9 mouse cellular contexts compared by ENCODE assay signal in genomic region chr2:181219538-181220216, GRCm38 (mm10). TPM values are rescaled to one million over a fixed set of nuclear protein-coding genes. Genes with fewer than 3 reads are reported as not detected.
DNase-seq lines count a peak whose midpoint lies in the region; TF ChIP-seq lines count a peak whose summit lies in the region.
"Had no signal": no experiment of that assay in that cellular context is flagged by ENCODE, and none has a peak within 500 bp of the region (broad histone marks: within the 10 kb centered on the region; RNA-seq: fewer than 3 reads in every experiment).

Gene Fndc11, plus strand, starts transcription at chr2:181220013.

- H3K79me2 ChIP-seq in heart, adult 2 months (replicated peaks; ENCODE audit: control insufficient read depth, insufficient read depth, low read length) = no peaks in the 10 kb centered on the region

- H3K27me3 ChIP-seq in embryonic facial prominence, embryonic 10.5 days (replicated peaks; ENCODE audit: low read depth, poor library complexity, severe bottlenecking) = peaks cover 14% of the 10 kb centered on the region
- no peaks in the 10 kb centered on the region for H3K27me3 ChIP-seq in heart, adult 2 months (ENCODE audit: control insufficient read depth, insufficient read depth, low read length)

- no peak within 1 kb of the TSS for H3K9ac ChIP-seq in heart, adult 2 months (ENCODE audit: low read depth, low read length)

- no peaks in the 10 kb centered on the region for H3K9me3 ChIP-seq in embryonic facial prominence, embryonic 10.5 days

- TF ChIP-seq CTCF in heart, adult 2 months (IDR thresholded peaks at IDR 0.05) = peak; percentile 45

- intact Hi-C loops in heart, adult 2 months (cut with DNase I) = loop anchor here (2.0 kb wide), 1 partner anchor 31 kb away; no protein-coding TSS in a partner anchor
- intact Hi-C loops in left cerebral cortex, postnatal 36 days (cut with DNase I) = no loop called here

- DNase-seq in adrenal gland, adult 8-10 months = peak; percentile 74
- peak; percentile 88 for DNase-seq in embryonic facial prominence, embryonic 10.5 days (ENCODE audit: low spot score)
- peak; percentile 79 to 89 for DNase-seq in heart, adult 2 months
- DNase-seq in kidney, adult 11 months = peak; percentile 86
- DNase-seq in left cerebral cortex, postnatal 36 days (ENCODE audit: low spot score in 2 of 2) = peak; percentile 28 to 49
- DNase-seq in mesoderm, embryonic 11.5 days (ENCODE audit: low read depth, low spot score) = peak; percentile 85
- DNase-seq in right cerebral cortex, postnatal 4 days = peak; percentile 53
- DNase-seq in yolk sac, embryonic 10.5 days (ENCODE audit: low spot score) = peak; percentile 73

- no peaks in the 10 kb centered on the region for H3K36me3 ChIP-seq in embryonic facial prominence, embryonic 10.5 days (replicated peaks)
- no peaks in the 10 kb centered on the region for H3K36me3 ChIP-seq in heart, adult 2 months (ENCODE audit: control insufficient read depth, insufficient read depth, low read length)

- H3K27ac ChIP-seq in embryonic facial prominence, embryonic 10.5 days (replicated peaks) = peak within 1 kb of the TSS; percentile 40
- H3K27ac ChIP-seq in heart, adult 2 months = peak within 1 kb of the TSS; percentile 69
- H3K27ac ChIP-seq: macrophage had no signal

- H3K4me3 ChIP-seq in embryonic facial prominence, embryonic 10.5 days = peak within 1 kb of the TSS; percentile 55
- peak within 1 kb of the TSS; percentile 43 for H3K4me3 ChIP-seq in heart, adult 2 months

- TF ChIP-seq EP300 in heart, adult 2 months (IDR thresholded peaks at IDR 0.05; ENCODE audit: insufficient read depth, low read depth, low read length) = 0 out of 2 replicates have a peak, but pooled peaks have one; percentile 8

- peaks cover 23% of the 10 kb centered on the region for H3K4me1 ChIP-seq in embryonic facial prominence, embryonic 10.5 days
- peaks cover 4% of the 10 kb centered on the region for H3K4me1 ChIP-seq in heart, adult 2 months (ENCODE audit: control insufficient read depth, insufficient read depth, low read length)

- no peak for TF ChIP-seq POLR2A in heart, adult 2 months (IDR thresholded peaks at IDR 0.05; ENCODE audit: insufficient read depth, low read depth, low read length)

- 3% methylated on average over 25 of the region's 25 CpGs for WGBS in embryonic facial prominence, embryonic 10.5 days
- 2% methylated on average over 25 of the region's 25 CpGs for WGBS in heart, adult 2 months

RNA-seq across cellular contexts. Expression of gene Fndc11, which starts in this region (rescaled TPM):
- under 1 TPM in 3 of 4 experiments, not detected in 1; 0.49 to 0.83 (median 0.58) TPM for total RNA-seq in adrenal gland, adult 8-10 months (2022)
- polyA plus RNA-seq in embryonic facial prominence, embryonic 10.5 days (2016; fragmentation: Nextera tagmentation; extraction: Ambion mirVana) = 0.25 and 0.26 TPM in 2 replicates
- total RNA-seq in heart, adult 2 months (2021) = not detected
- 0.29 and 0.43 TPM in 2 replicates for polyA plus RNA-seq in heart, adult 2 months (2012; rRNA removed)
- not detected for total RNA-seq in left cerebral cortex, postnatal 36 days (2021)
- polyA plus RNA-seq: macrophage had no signal

Comparison
In these comparisons a context has a peak if more than half of its experiments do, and no peak if none do; other contexts are left out.
1. Peak in every context shown above with its lines: DNase-seq, H3K4me3 ChIP-seq and H3K27ac ChIP-seq.
2. Peak in DNase-seq in adrenal gland, adult 8-10 months; RNA of the gene not detected or under 1 TPM.
3. Peak in DNase-seq, H3K4me3 ChIP-seq and H3K27ac ChIP-seq in embryonic facial prominence, embryonic 10.5 days; RNA of the gene not detected or under 1 TPM.
4. Peak in DNase-seq, H3K4me3 ChIP-seq and H3K27ac ChIP-seq in heart, adult 2 months; RNA of the gene not detected or under 1 TPM.
5. Peak in DNase-seq in left cerebral cortex, postnatal 36 days; RNA of the gene not detected or under 1 TPM.